Mouse (Mus musculus): Measurements from ENCODE around the gene Ifitm7. TPM values are rescaled to one million over a fixed set of nuclear protein-coding genes. Genes with fewer than 3 reads are reported as not detected.
"Not testable (repeated sequence)": the region's sequence is repeated elsewhere in the genome, so short reads cannot be mapped to it uniquely, and the experiment has no call there.

Ifitm7 gene
- polyA plus RNA-seq, 1 experiment from 2014 or later: 0.50 TPM

DNA sequence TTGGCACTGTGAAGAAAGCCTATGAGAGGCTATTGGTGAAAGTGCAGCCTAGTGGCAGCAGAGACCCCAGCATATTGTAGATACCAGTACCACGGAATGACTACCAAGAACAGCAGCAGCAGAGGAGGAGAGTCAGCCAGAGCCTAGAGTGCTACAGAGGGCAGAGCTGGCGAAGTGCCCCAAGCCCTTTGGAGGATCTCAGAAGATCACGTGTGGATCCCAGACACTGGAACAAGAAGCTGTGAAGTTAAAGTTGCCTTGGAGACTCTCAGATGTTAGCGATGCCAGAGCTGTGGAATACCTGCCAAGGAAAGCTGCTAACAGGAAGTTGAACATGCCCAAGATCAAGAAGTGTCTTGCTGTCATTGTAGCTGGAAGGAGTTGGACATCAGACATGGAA lies 18.6 kb upstream of the Ifitm7 start:
- no peak for ATAC-seq (ENCODE audit: insufficient number of reproducible peaks, insufficient read depth, low FRiP score, low TSS enrichment)
- H3K9me3 ChIP-seq: no peaks in the 10 kb centered on the region
- no peak overlapping the region for H3K4me3 ChIP-seq

DNA sequence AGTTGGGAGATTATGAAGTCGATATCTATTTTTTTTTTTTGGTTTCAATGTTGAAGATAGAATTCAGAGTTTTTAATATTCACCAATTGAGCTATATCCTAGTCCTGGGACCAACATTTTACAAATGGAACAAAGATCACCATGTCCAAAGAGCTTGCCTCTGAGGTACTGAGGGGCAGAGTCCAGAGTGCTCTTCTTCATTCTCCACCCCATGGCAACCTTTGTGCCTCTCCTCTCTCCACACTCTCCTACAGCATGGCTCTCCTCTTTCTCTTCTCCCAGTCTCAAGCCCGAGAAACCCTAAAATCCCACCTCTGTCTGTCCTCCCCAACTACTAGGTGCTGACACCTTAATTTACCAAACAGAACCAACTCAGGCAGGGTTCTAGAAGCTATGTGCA lies 18.0 kb upstream of the Ifitm7 start:
- H3K9ac ChIP-seq: no peak overlapping the region
- no peak for ATAC-seq (ENCODE audit: insufficient number of reproducible peaks, insufficient read depth, low FRiP score, low TSS enrichment)
- no peak overlapping the region for H3K4me2 ChIP-seq (replicated peaks)
- H3K4me3 ChIP-seq: no peak overlapping the region
- no peaks in the 10 kb centered on the region for H3K27me3 ChIP-seq
- 84% methylated on average over 2 of the region's 2 CpGs for WGBS
- H3K36me3 ChIP-seq: no peaks in the 10 kb centered on the region
- H3K27ac ChIP-seq: no peak overlapping the region
- H3K4me1 ChIP-seq: no peaks in the 10 kb centered on the region
- H3K9me3 ChIP-seq: no peaks in the 10 kb centered on the region

More for the DNA sequence above, 18.6 kb upstream of the Ifitm7 start:
- no peak overlapping the region for H3K4me2 ChIP-seq (replicated peaks)
- H3K9ac ChIP-seq: no peak overlapping the region
- H3K36me3 ChIP-seq: no peaks in the 10 kb centered on the region
- H3K27me3 ChIP-seq: no peaks in the 10 kb centered on the region
- no peaks in the 10 kb centered on the region for H3K4me1 ChIP-seq
- 89% methylated on average over 4 of the region's 4 CpGs for WGBS
- H3K27ac ChIP-seq: no peak overlapping the region

DNA sequence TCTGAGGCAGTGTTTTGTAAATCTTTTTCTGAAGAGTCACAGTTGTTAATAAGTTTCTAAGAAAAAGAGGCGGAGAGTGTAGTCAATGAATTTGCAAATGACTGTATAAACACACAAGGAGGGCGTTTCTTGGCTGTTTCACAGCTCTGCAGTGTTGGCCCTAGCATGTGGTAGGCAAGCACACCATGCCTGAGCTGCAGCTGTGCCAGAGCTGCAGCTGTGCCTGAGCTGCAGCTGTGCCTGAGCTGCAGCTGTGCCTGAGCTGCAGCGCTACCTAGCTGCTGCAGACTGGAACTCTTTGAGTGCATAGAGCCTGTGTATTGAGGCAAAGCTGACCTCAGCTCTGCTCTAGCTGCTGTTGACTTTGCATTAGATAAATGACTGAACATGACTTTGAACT lies 17.5 kb upstream of the Ifitm7 start:
- no peak overlapping the region for H3K4me2 ChIP-seq (replicated peaks)
- no peaks in the 10 kb centered on the region for H3K9me3 ChIP-seq
- no peaks in the 10 kb centered on the region for H3K27me3 ChIP-seq
- H3K4me3 ChIP-seq: no peak overlapping the region
- WGBS: 30% methylated on average over 3 of the region's 3 CpGs
- no peak overlapping the region for H3K9ac ChIP-seq
- peak; percentile 47; the same call in 1 of the 2 replicates for ATAC-seq (ENCODE audit: insufficient number of reproducible peaks, insufficient read depth, low FRiP score, low TSS enrichment)
- no peaks in the 10 kb centered on the region for H3K36me3 ChIP-seq
- H3K27ac ChIP-seq: no peak overlapping the region
- H3K4me1 ChIP-seq: no peaks in the 10 kb centered on the region

DNA sequence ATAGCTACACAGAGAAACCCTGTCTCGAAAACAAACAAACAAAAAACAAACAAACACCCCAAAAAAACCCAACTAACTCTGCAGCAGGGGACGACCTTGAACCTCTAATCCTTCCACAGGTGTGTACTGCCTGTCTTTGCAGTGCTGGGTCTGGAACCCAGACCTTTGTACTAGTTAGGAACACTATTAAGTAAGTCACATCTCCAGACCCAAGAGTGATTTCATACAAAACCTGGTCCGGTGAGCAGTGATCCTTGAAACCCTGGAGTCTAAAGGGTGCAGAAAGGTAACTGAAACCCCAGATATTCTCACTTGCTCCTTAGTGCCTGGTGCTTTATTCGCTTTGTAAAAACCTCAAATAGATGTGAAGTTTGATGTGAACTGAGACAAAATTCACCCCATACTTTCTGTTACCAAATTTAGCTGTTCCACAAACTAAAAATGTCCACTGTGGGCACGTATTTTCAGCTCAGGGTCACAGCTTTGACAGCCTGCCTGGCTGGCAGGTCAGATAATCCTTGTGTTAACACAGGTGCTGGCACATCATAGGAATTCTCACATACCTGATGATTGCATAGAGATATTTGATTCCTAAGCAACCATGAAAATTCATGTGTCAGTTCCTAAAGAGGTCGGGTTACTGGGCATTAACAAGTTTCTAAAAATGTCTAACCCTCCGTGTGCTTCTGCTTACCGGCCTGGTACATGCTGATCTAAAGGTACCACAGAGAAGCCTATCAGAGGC lies 16.9 kb upstream of the Ifitm7 start:
- Histone ChIP-seq H3K9me3 (no peaks in the 10 kb centered on the region), H3K9ac (no peak overlapping the region), H3K4me3 (no peak overlapping the region), H3K27ac (no peak overlapping the region), H3K27me3 (no peaks in the 10 kb centered on the region), H3K4me1 (no peaks in the 10 kb centered on the region), H3K4me2 (replicated peaks) (no peak overlapping the region), H3K36me3 (no peaks in the 10 kb centered on the region)
- 63% methylated on average over 8 of the region's 8 CpGs for WGBS
- ATAC-seq (ENCODE audit: insufficient number of reproducible peaks, insufficient read depth, low FRiP score, low TSS enrichment): no peak

DNA sequence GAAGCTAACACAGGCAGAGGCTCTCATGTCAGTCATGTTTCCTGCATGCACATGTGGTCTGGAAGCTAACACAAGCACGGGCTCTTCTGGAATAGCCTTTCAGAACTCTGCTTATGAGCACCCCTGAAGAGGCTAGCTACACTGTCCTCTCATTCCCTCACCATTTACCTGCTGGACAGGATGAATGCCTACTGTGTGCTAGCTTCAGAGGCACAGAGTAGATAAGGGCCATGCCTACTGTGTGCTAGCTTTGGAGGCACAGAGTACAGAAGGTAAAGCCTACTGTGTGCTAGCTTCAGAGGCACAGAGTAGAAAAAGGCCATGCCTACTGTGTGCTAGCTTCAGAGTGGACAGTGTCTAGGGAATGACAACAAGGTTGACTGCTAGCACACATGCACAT lies 7.8 kb upstream of the Ifitm7 start:
- 79% methylated on average over 1 of the region's 1 CpGs for WGBS
- Histone ChIP-seq H3K9ac (no peak overlapping the region), H3K4me3 (no peak overlapping the region), H3K36me3 (no peaks in the 10 kb centered on the region), H3K4me1 (no peaks in the 10 kb centered on the region), H3K27me3 (no peaks in the 10 kb centered on the region), H3K4me2 (replicated peaks) (no peak overlapping the region), H3K27ac (no peak overlapping the region), H3K9me3 (no peaks in the 10 kb centered on the region)
- no peak for ATAC-seq (ENCODE audit: insufficient number of reproducible peaks, insufficient read depth, low FRiP score, low TSS enrichment)

DNA sequence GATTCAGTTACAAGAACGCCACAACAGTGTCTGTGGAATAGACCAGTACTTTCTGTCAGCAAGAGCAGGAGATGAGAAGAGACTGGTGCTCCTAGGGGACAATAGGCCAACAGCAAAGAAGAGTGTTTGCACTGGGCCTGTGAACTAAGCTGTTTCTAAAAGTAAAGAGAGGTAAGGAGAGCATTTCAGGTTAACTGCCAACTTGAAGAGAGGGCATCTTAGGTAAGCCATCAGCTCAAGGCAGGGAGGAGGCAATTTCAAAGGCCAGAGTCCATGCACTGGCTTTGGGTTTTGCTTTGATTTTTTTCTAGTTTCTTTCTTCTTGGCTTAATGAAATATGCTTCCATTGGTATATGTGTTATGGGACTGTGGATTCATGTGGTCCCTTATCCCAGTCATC lies 7.4 kb upstream of the Ifitm7 start:
- H3K4me2 ChIP-seq (replicated peaks): no peak overlapping the region
- no peaks in the 10 kb centered on the region for H3K36me3 ChIP-seq
- WGBS: 81% methylated on average over 1 of the region's 1 CpGs
- no peaks in the 10 kb centered on the region for H3K4me1 ChIP-seq
- no peaks in the 10 kb centered on the region for H3K27me3 ChIP-seq
- no peak overlapping the region for H3K4me3 ChIP-seq
- no peak for ATAC-seq (ENCODE audit: insufficient number of reproducible peaks, insufficient read depth, low FRiP score, low TSS enrichment)
- H3K9ac ChIP-seq: no peak overlapping the region
- no peaks in the 10 kb centered on the region for H3K9me3 ChIP-seq
- H3K27ac ChIP-seq: no peak overlapping the region

DNA sequence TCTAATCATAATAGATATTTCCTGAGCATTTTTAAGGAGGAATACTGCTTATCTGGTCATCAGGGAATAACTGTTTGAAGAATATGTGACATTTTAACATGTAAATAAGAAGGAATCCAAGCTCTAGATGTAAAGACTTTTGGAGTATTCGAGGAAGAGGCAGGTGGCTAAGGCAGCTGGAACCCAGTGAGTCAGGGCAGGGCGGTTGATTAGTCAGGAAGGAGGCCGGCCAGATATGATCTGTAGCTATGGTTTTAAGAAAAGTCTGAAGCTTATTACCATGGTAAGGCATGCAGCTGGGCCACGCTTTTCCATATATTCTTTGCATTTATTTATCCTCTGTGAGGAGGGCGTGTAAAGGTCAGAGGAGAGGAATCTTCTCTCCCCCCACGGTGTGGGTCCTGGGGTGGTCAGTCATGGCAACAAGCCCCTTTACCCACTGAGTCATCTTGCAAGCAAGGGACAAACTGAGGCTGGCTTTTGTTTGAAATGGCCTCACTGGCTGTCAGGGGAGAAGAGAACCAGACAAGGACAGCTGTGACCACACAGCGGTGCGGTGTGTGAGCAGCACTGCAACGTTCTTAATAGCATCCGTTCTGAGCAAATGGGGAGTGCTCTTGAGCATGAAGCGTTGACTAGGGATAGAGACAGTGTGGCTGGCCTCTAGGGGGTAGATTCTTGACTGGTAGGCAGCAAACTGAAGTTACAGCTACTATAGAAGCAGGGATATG lies 6.0 kb upstream of the Ifitm7 start:
- Histone ChIP-seq H3K27ac (no peak overlapping the region), H3K4me2 (replicated peaks) (no peak overlapping the region), H3K4me1 (0 out of 2 replicates have a peak, but pooled peaks cover under 1% of the 10 kb centered on the region), H3K27me3 (no peaks in the 10 kb centered on the region), H3K36me3 (no peaks in the 10 kb centered on the region), H3K4me3 (no peak overlapping the region), H3K9me3 (no peaks in the 10 kb centered on the region), H3K9ac (no peak overlapping the region)
- no peak for ATAC-seq (ENCODE audit: insufficient number of reproducible peaks, insufficient read depth, low FRiP score, low TSS enrichment)
- 82% methylated on average over 11 of the region's 11 CpGs for WGBS

DNA sequence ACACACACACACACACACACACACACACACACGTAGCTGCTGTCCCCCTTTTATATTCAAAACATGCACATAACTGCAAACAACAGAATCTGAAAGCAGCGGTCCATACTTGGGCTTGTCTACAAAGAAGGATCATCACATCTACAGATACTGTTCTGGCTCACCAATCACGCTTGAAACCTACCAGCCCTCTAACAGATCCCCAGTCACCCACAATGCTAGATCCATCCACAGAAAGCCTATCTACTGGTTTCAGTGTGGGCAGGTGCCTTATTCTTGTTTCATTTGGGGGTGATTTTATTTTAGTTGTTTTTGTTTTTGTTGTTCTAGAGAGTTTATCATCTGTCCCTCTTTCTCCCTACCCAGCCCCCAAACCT lies 503 bp downstream of the Ifitm7 start:
- 63% methylated on average over 3 of the region's 3 CpGs for WGBS
- Histone ChIP-seq H3K4me1 (0 out of 2 replicates have a peak, but pooled peaks cover 3% of the 10 kb centered on the region), H3K9ac (peak overlapping the region; percentile 52; the same call in 1 of the 2 replicates), H3K36me3 (no peaks in the 10 kb centered on the region), H3K4me3 (peak overlapping the region; percentile 55), H3K27ac (no peak overlapping the region), H3K27me3 (no peaks in the 10 kb centered on the region), H3K9me3 (no peaks in the 10 kb centered on the region), H3K4me2 (replicated peaks) (peak overlapping the region; percentile 81)
- no peak for ATAC-seq (ENCODE audit: insufficient number of reproducible peaks, insufficient read depth, low FRiP score, low TSS enrichment)

DNA sequence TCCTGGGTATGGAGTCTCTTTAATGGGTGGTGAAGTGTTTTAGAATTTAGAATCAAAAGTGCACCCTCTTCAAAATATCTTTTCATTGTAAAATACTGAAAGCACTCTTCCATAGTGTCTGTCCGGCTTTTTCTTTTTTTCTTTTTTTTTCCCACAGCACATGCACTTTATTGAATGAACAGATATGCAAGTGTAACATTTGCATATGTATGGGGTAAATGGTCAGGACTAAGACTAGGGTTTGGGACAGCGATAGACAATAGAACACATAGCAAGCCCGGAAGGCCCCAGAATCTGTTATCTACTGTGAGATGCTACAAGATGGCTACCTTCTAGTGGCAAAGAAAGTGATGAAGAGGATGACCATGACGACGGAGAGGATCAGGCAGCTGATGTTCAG lies 3.5 kb downstream of the Ifitm7 start:
- Histone ChIP-seq H3K4me2 (replicated peaks) (no peak overlapping the region), H3K9me3 (no peaks in the 10 kb centered on the region), H3K27me3 (no peaks in the 10 kb centered on the region), H3K9ac (no peak overlapping the region), H3K4me1 (0 out of 2 replicates have a peak, but pooled peaks cover 3% of the 10 kb centered on the region), H3K4me3 (no peak overlapping the region), H3K27ac (no peak overlapping the region), H3K36me3 (no peaks in the 10 kb centered on the region)
- no peak for ATAC-seq (ENCODE audit: insufficient number of reproducible peaks, insufficient read depth, low FRiP score, low TSS enrichment)
- WGBS: 88% methylated on average over 5 of the region's 5 CpGs

DNA sequence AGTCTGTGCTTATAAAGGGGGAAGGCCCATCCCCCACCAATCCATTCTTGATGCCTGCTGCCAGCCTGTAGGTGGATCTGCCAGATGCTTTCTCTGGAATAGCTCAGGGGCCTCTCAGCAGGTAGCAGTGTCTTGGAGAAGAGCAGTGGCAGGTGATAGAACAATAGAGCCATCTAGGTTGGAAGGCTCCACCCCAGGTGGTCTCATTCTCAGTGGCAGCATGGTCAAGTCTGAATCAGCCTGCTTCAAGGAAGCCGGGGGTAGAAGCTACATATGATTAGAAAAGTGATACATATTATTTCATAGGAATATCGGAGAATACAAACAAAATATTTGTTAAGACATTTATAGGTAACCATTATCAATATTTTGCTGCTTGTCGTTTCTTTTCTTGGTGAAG lies 5.0 kb downstream of the Ifitm7 start:
- H3K9me3 ChIP-seq; H3K4me2 ChIP-seq (replicated peaks); H3K27me3 ChIP-seq; H3K36me3 ChIP-seq; H3K27ac ChIP-seq; H3K4me3 ChIP-seq; ATAC-seq (ENCODE audit: insufficient number of reproducible peaks, insufficient read depth, low FRiP score, low TSS enrichment); H3K9ac ChIP-seq; H3K4me1 ChIP-seq: not testable (repeated sequence)
- WGBS: 72% methylated on average over 3 of the region's 3 CpGs

DNA sequence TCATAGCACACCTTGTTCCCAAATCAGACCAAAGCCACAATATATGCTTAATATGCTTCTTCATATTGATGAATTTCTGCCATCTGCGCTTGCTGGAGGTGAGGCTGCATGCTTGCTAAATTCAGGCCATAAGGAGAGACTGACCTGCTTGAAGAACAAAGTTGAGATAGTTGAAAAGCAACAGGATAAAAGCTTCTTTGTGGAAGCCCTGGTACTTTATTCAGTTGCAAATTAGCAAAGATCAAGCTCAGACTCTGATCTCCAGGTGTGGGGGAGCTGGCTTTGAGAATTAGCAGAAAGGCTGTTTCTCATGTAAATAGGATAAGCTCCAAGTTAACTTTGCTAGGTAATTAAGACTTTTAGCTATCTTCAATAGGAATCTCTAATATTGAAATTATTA lies 9.7 kb downstream of the Ifitm7 start:
- H3K4me3 ChIP-seq; H3K36me3 ChIP-seq; H3K4me2 ChIP-seq (replicated peaks); H3K27ac ChIP-seq; H3K9ac ChIP-seq; H3K9me3 ChIP-seq; H3K4me1 ChIP-seq; H3K27me3 ChIP-seq; ATAC-seq (ENCODE audit: insufficient number of reproducible peaks, insufficient read depth, low FRiP score, low TSS enrichment): not testable (repeated sequence)
- WGBS: 53% methylated on average over 1 of the region's 1 CpGs

DNA sequence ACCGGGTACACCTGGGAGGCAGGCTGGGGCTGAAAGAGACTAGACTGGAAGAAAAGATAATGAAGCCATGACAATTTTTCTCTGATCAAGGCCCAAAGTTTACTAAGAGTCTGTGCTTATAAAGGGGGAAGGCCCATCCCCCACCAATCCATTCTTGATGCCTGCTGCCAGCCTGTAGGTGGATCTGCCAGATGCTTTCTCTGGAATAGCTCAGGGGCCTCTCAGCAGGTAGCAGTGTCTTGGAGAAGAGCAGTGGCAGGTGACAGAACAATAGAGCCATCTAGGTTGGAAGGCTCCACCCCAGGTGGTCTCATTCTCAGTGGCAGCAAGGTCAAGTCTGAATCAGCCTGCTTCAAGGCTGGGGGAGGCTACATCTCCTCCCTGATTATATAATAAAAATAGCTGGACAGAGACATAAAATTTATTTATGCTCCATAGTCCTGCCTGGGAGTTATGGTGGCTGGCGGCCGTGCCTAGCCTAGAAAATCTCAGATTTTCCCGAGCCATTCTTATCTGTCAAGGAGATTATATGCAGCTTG lies 10.3 kb downstream of the Ifitm7 start:
- H3K27me3 ChIP-seq; ATAC-seq (ENCODE audit: insufficient number of reproducible peaks, insufficient read depth, low FRiP score, low TSS enrichment); H3K4me2 ChIP-seq (replicated peaks); H3K4me1 ChIP-seq; H3K4me3 ChIP-seq; H3K27ac ChIP-seq; H3K9me3 ChIP-seq; H3K9ac ChIP-seq; H3K36me3 ChIP-seq: not testable (repeated sequence)
- WGBS: 69% methylated on average over 4 of the region's 4 CpGs

Measured in embryonic facial prominence, embryonic 12.5 days (tissue).